17 mouse cellular contexts compared by ENCODE assay signal in the genomic region with DNA sequence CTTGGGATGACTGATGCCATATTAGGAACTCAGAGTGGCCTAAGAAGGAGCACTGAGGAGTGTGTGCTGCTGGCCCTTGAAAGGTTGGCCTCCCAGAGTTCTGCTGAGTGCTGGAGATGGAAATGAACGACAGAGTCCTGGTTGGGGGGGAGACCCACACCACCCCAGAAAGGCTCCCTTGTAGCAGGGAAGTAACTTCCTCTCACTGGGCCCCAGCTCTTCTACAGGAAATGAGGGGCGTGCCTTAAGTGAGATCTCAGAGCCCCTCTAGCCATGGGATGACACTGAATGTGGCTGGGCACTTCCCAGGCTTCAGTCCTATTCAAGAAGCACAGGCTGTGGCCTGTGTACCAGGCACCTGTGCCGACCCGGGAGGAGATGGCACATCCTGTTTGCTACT.
DNase-seq lines count a peak whose midpoint lies in the region; ATAC-seq and TF ChIP-seq lines count a peak whose summit lies in the region.
"Had no signal": no experiment of that assay in that cellular context is flagged by ENCODE, and none has a peak within 500 bp of the region (broad histone marks: within the 10 kb centered on the region; RNA-seq: fewer than 3 reads in every experiment).

No protein-coding gene starts in this region.

- H3K27ac ChIP-seq in lung, postnatal 0 days (ENCODE audit: low read length): no peak overlapping the region
- peak overlapping the region; percentile 11 for H3K27ac ChIP-seq in bone marrow, adult 2 months (ENCODE audit: control insufficient read depth, insufficient read depth, low read depth, low read length, poor library complexity)
- no peak overlapping the region for H3K27ac ChIP-seq in forebrain, embryonic 16.5 days (ENCODE audit: low read length)
- H3K27ac ChIP-seq: heart, adult 2 months; liver, embryonic 15.5 days; neural tube, embryonic 15.5 days had no signal

- TF ChIP-seq EP300 in lung, postnatal 0 days (IDR thresholded peaks at IDR 0.05): no peak

- no peaks in the 10 kb centered on the region for H3K9me3 ChIP-seq in lung, postnatal 0 days (ENCODE audit: low read length)
- H3K9me3 ChIP-seq in megakaryocyte, embryonic 14.5 days: peaks cover 7% of the 10 kb centered on the region
- H3K9me3 ChIP-seq in forebrain, embryonic 16.5 days (ENCODE audit: control insufficient read depth, low read length): no peaks in the 10 kb centered on the region
- H3K9me3 ChIP-seq: liver, embryonic 15.5 days; neural tube, embryonic 15.5 days had no signal

- WGBS in lung, postnatal 0 days: 48% methylated on average over 4 of the region's 4 CpGs
- 7% methylated on average over 4 of the region's 4 CpGs for WGBS in bone marrow, adult 2 months
- WGBS in forebrain, embryonic 16.5 days: 74% methylated on average over 4 of the region's 4 CpGs

- H3K27me3 ChIP-seq in lung, postnatal 0 days (replicated peaks; ENCODE audit: insufficient read depth, low read length): no peaks in the 10 kb centered on the region; the same call in 1 of the 2 replicates
- peaks cover 89% of the 10 kb centered on the region for H3K27me3 ChIP-seq in megakaryocyte, embryonic 14.5 days (replicated peaks)
- H3K27me3 ChIP-seq in forebrain, embryonic 16.5 days (replicated peaks; ENCODE audit: control insufficient read depth, insufficient read depth, low read length): no peaks in the 10 kb centered on the region
- H3K27me3 ChIP-seq: Patski had no signal

- no peak for DNase-seq in lung, postnatal 0 days (ENCODE audit: low spot score)
- DNase-seq in lung, postnatal 14 days: no peak
- DNase-seq in adipocyte (ENCODE audit: low spot score): no peak
- DNase-seq: adrenal gland, adult 8-10 months; cerebellum, postnatal 14 days; heart, adult 2 months; heart, postnatal 36 days; kidney, adult 11 months; kidney, postnatal 25 days; left cerebral cortex, postnatal 4 days had no signal

- ATAC-seq in lung, postnatal 0 days: 0 out of 2 replicates have a peak, but pooled peaks have one; percentile 16
- ATAC-seq in forebrain, embryonic 16.5 days: no peak
- no peak for ATAC-seq in frontal cortex, adult (ENCODE audit: low TSS enrichment)
- ATAC-seq: Patski had no signal

- TF ChIP-seq CTCF in lung, postnatal 0 days (IDR thresholded peaks at IDR 0.05): no peak
- no peak for TF ChIP-seq CTCF in bone marrow, adult 2 months (IDR thresholded peaks at IDR 0.05; ENCODE audit: control insufficient read depth, insufficient read depth, low read length)

- no peak overlapping the region for H3K4me3 ChIP-seq in lung, postnatal 0 days (ENCODE audit: low read depth, low read length)
- no peak overlapping the region for H3K4me3 ChIP-seq in bone marrow, adult 2 months (replicated peaks; ENCODE audit: control insufficient read depth, low read depth, low read length)
- H3K4me3 ChIP-seq in megakaryocyte, embryonic 14.5 days (replicated peaks): peak overlapping the region; percentile 69
- no peak overlapping the region for H3K4me3 ChIP-seq in forebrain, embryonic 16.5 days (replicated peaks; ENCODE audit: low read length)
- H3K4me3 ChIP-seq: heart, adult 2 months; liver, embryonic 15.5 days; neural tube, embryonic 15.5 days had no signal

- H3K4me1 ChIP-seq in lung, postnatal 0 days (ENCODE audit: insufficient read depth, low read depth, low read length): no peaks in the 10 kb centered on the region
- peaks cover 11% of the 10 kb centered on the region for H3K4me1 ChIP-seq in bone marrow, adult 2 months (ENCODE audit: control insufficient read depth, insufficient read depth, low read length)
- peaks cover 62% of the 10 kb centered on the region for H3K4me1 ChIP-seq in megakaryocyte, embryonic 14.5 days
- peaks cover 8% of the 10 kb centered on the region for H3K4me1 ChIP-seq in forebrain, embryonic 16.5 days (replicated peaks; ENCODE audit: control insufficient read depth, insufficient read depth, low read length)
- H3K4me1 ChIP-seq: liver, embryonic 15.5 days had no signal

- no peak overlapping the region for H3K9ac ChIP-seq in lung, postnatal 0 days (replicated peaks; ENCODE audit: low read depth)
- H3K9ac ChIP-seq in forebrain, embryonic 16.5 days (replicated peaks; ENCODE audit: low read depth, low read length): no peak overlapping the region
- H3K9ac ChIP-seq: liver, embryonic 15.5 days; neural tube, embryonic 15.5 days had no signal

- no peaks in the 10 kb centered on the region for H3K36me3 ChIP-seq in lung, postnatal 0 days (ENCODE audit: insufficient read depth, low read length)
- no peaks in the 10 kb centered on the region for H3K36me3 ChIP-seq in megakaryocyte, embryonic 14.5 days (replicated peaks; ENCODE audit: low read length)
- no peaks in the 10 kb centered on the region for H3K36me3 ChIP-seq in forebrain, embryonic 16.5 days (ENCODE audit: control insufficient read depth, insufficient read depth)
- H3K36me3 ChIP-seq: liver, embryonic 15.5 days; neural tube, embryonic 15.5 days had no signal

- no peak overlapping the region for H3K4me2 ChIP-seq in lung, postnatal 0 days (replicated peaks; ENCODE audit: low read depth, low read length)
- H3K4me2 ChIP-seq in forebrain, embryonic 16.5 days (ENCODE audit: low read length): no peak overlapping the region
- H3K4me2 ChIP-seq: liver, embryonic 15.5 days; neural tube, embryonic 15.5 days had no signal

- TF ChIP-seq POLR2A in bone marrow, adult 2 months (IDR thresholded peaks at IDR 0.05; ENCODE audit: borderline replicate concordance, control insufficient read depth, low read depth, low read length): no peak
